15 mouse cellular contexts compared by ENCODE assay signal in genomic region chr6:52966001-52966400, GRCm38 (mm10).
DNase-seq lines count a peak whose midpoint lies in the region; ATAC-seq lines count a peak whose summit lies in the region.
"Had no signal": no experiment of that assay in that cellular context is flagged by ENCODE, and none has a peak within 500 bp of the region (broad histone marks: within the 10 kb centered on the region; RNA-seq: fewer than 3 reads in every experiment).

No protein-coding gene starts in this region.

- H3K9ac ChIP-seq in heart, embryonic 13.5 days = peak overlapping the region; percentile 74; the same call in 1 of the 2 replicates
- no peak overlapping the region for H3K9ac ChIP-seq in hindbrain, embryonic 14.5 days
- H3K9ac ChIP-seq: embryonic facial prominence, embryonic 12.5 days; hindbrain, embryonic 13.5 days; kidney, embryonic 15.5 days; liver, embryonic 13.5 days had no signal

- peak overlapping the region; percentile 18 for H3K4me2 ChIP-seq in heart, embryonic 13.5 days
- H3K4me2 ChIP-seq in hindbrain, embryonic 14.5 days (replicated peaks) = no peak overlapping the region
- H3K4me2 ChIP-seq: embryonic facial prominence, embryonic 12.5 days; hindbrain, embryonic 13.5 days; kidney, embryonic 15.5 days; liver, embryonic 13.5 days had no signal

- peak overlapping the region; percentile 47 for H3K27ac ChIP-seq in brown adipose tissue, adult 24 weeks (replicated peaks; ENCODE audit: low read depth, low read length)
- peak overlapping the region; percentile 95 for H3K27ac ChIP-seq in heart, embryonic 13.5 days (replicated peaks)
- H3K27ac ChIP-seq in hindbrain, embryonic 14.5 days = no peak overlapping the region
- H3K27ac ChIP-seq: embryonic facial prominence, embryonic 12.5 days; hindbrain, embryonic 13.5 days; kidney, embryonic 15.5 days; liver, embryonic 13.5 days; macrophage had no signal

- no peak for ATAC-seq in heart, embryonic 13.5 days (ENCODE audit: extremely low read depth, insufficient number of reproducible peaks, low FRiP score, low TSS enrichment)
- peak; percentile 55 for ATAC-seq in megakaryocyte, adult 5-6 weeks (ENCODE audit: poor library complexity, severe bottlenecking)
- ATAC-seq in hindbrain, embryonic 14.5 days (ENCODE audit: low FRiP score) = no peak

- H3K4me3 ChIP-seq in brown adipose tissue, adult 24 weeks (ENCODE audit: insufficient read depth, low read depth, low read length) = no peak overlapping the region
- H3K4me3 ChIP-seq in heart, embryonic 13.5 days = no peak overlapping the region
- H3K4me3 ChIP-seq in hindbrain, embryonic 14.5 days (replicated peaks; ENCODE audit: low read length) = no peak overlapping the region
- H3K4me3 ChIP-seq: embryonic facial prominence, embryonic 12.5 days; hindbrain, embryonic 13.5 days; kidney, embryonic 15.5 days; liver, embryonic 13.5 days had no signal

- H3K9me3 ChIP-seq in heart, embryonic 13.5 days = no peaks in the 10 kb centered on the region
- H3K9me3 ChIP-seq in hindbrain, embryonic 14.5 days (ENCODE audit: control insufficient read depth, low read length) = no peaks in the 10 kb centered on the region
- H3K9me3 ChIP-seq: embryonic facial prominence, embryonic 12.5 days; hindbrain, embryonic 13.5 days; kidney, embryonic 15.5 days; liver, embryonic 13.5 days had no signal

- no peaks in the 10 kb centered on the region for H3K27me3 ChIP-seq in heart, embryonic 13.5 days (replicated peaks)
- H3K27me3 ChIP-seq in hindbrain, embryonic 14.5 days (ENCODE audit: control insufficient read depth, insufficient read depth, low read length) = no peaks in the 10 kb centered on the region
- H3K27me3 ChIP-seq: embryonic facial prominence, embryonic 12.5 days; hindbrain, embryonic 13.5 days; kidney, embryonic 15.5 days; liver, embryonic 13.5 days had no signal

- peaks cover 12% of the 10 kb centered on the region for H3K4me1 ChIP-seq in brown adipose tissue, adult 24 weeks (ENCODE audit: control insufficient read depth, insufficient read depth, insufficient read length, low read length)
- H3K4me1 ChIP-seq in heart, embryonic 13.5 days = peaks cover 76% of the 10 kb centered on the region
- 0 out of 2 replicates have a peak, but pooled peaks cover 11% of the 10 kb centered on the region for H3K4me1 ChIP-seq in hindbrain, embryonic 14.5 days (replicated peaks; ENCODE audit: control insufficient read depth, insufficient read depth, low read length)
- H3K4me1 ChIP-seq: liver, embryonic 13.5 days had no signal

- H3K36me3 ChIP-seq in heart, embryonic 13.5 days = no peaks in the 10 kb centered on the region
- H3K36me3 ChIP-seq in hindbrain, embryonic 14.5 days (replicated peaks; ENCODE audit: control insufficient read depth, insufficient read depth) = no peaks in the 10 kb centered on the region
- H3K36me3 ChIP-seq: embryonic facial prominence, embryonic 12.5 days; hindbrain, embryonic 13.5 days; kidney, embryonic 15.5 days; liver, embryonic 13.5 days had no signal

- peak; percentile 16 for DNase-seq in kidney, adult 11 months
- no peak for DNase-seq in kidney, postnatal 10 days
- DNase-seq in gastrocnemius, postnatal 25 days = no peak
- DNase-seq in hindbrain, embryonic 14.5 days (ENCODE audit: low spot score) = no peak
- DNase-seq in T-cell, adult 2 months (ENCODE audit: low spot score) = no peak
- DNase-seq: adrenal gland, adult 2 months; cerebellum, adult 11 months; liver, embryonic 13.5 days had no signal

- 23% methylated on average over 4 of the region's 4 CpGs for WGBS in heart, embryonic 13.5 days
- WGBS in hindbrain, embryonic 14.5 days = 80% methylated on average over 4 of the region's 4 CpGs
